Mouse (Mus musculus) embryonic facial prominence, embryonic 12.5 days (tissue): ENCODE results near the gene Aipl1. TPM values are rescaled to one million over a fixed set of nuclear protein-coding genes. Genes with fewer than 3 reads are reported as not detected.

Experiments used
- ATAC-seq: fragments of 200-750 bp; cut with Nextera tagmentation; 2 replicates; pipeline ENCODE4 v1.8.0; 2017; ENCODE audit not compliant: insufficient number of reproducible peaks, insufficient read depth, low FRiP score, low TSS enrichment
- H3K27ac ChIP-seq: fragments of 300-500 bp; sonication (generic); 2 replicates; pipeline ENCODE4 v1.5.1; 2016; ENCODE audit warnings: mild to moderate bottlenecking
- H3K27me3 ChIP-seq: fragments of 300-500 bp; sonication (generic); 2 replicates; pipeline ENCODE4 v1.6.1; 2016; ENCODE audit warnings: mild to moderate bottlenecking, moderate library complexity
- H3K36me3 ChIP-seq: fragments of 300-500 bp; sonication (generic); 2 replicates; pipeline ENCODE4 v1.6.1; 2016; ENCODE audit warnings: mild to moderate bottlenecking
- H3K4me1 ChIP-seq: fragments of 300-500 bp; sonication (generic); 2 replicates; pipeline ENCODE4 v1.6.1; 2016
- H3K4me2 ChIP-seq: fragments of 300-500 bp; sonication (generic); replicated peaks from 2 replicates; pipeline ENCODE4 v1.6.1; 2016; ENCODE audit warnings: mild to moderate bottlenecking, moderate library complexity
- H3K4me3 ChIP-seq: fragments of 300-500 bp; sonication (generic); 2 replicates; pipeline ENCODE4 v1.5.1; 2016; ENCODE audit warnings: mild to moderate bottlenecking
- H3K9ac ChIP-seq: fragments of 300-500 bp; sonication (generic); 2 replicates; pipeline ENCODE4 v1.6.1; 2016; ENCODE audit warnings: mild to moderate bottlenecking, moderate library complexity
- H3K9me3 ChIP-seq: fragments of 300-500 bp; sonication (generic); 2 replicates; pipeline ENCODE4 v1.6.1; 2016; ENCODE audit warnings: mild to moderate bottlenecking, moderate library complexity
- WGBS: fragments of 180-500 bp; shearing (Covaris S2); methylation state at CpG from one replicate; pipeline ENCODE4 v1.1.7; 2016; 5-methylcytosine and 5-hydroxymethylcytosine counted together
- polyA plus RNA-seq: library from polyadenylated mRNA; unstranded; fragments of >200 nt; fragmentation: Nextera tagmentation; extraction: Ambion mirVana; gene quantifications from 2 replicates; pipeline ENCODE4 v1.2.1, GENCODE M21; 2016

Gene Aipl1
- polyA plus RNA-seq, 1 experiment from 2014 or later, result 0.36 TPM

DNA sequence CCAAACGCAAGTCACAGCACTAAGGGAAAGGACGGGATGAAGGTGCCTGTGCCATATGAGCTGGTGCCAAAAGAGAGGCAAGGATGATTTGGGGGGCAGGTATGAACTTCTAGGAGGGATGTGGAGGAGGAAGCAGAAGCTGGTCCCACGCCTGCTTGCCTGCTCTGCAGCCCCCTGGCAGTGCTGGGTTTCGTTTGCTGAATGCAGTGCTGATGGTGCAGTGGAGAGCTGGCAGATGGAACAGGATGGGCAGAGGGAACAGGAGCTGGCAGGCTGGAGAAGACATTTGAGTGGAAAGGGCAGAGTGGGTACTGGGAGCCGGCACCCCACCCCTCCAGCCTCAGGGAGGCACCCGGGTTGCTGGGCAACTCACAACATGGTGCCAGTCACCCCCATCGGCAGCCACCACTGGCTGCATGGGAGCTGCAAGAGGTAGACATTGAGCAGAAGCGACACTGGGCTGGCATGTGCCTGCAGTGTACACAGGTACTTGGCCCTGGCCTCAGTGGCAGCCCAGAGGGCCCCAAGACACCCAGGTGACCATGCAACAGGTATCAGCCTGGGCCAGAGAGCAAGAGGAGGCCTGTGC is 12.0 kb upstream of the Aipl1 start:
- Histone ChIP-seq H3K27ac (no peak overlapping the region), H3K27me3 (peaks cover 23% of the 10 kb centered on the region; the same call in 1 of the 2 replicates), H3K4me3 (no peak overlapping the region), H3K36me3 (peaks cover 22% of the 10 kb centered on the region), H3K9me3 (no peaks in the 10 kb centered on the region), H3K9ac (no peak overlapping the region), H3K4me2 (no peak overlapping the region), H3K4me1 (peaks cover 21% of the 10 kb centered on the region)
- no peak for ATAC-seq
- WGBS, result 71% methylated on average over 8 of the region's 8 CpGs

DNA sequence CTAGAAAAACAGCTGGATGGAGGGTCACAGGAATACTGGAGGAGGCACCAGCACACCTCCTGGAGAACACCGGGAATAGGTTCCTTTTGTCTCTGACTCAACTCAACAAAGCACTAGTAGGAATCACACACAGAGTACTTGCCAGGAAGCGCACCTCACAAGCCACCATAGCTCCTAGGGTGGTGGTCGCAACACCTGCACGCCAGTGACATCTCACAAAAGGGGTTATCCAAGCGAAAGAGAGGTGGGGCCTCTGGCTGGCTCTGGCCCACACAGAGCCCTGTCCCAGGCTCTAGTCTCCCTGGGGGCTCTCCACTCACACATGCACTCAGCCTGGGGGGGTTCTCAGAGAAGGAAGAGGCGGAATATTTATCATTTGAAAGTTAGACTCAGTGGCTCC is 11.4 kb upstream of the Aipl1 start:
- WGBS, result 59% methylated on average over 6 of the region's 6 CpGs
- no peaks in the 10 kb centered on the region for H3K9me3 ChIP-seq
- H3K27ac ChIP-seq, result no peak overlapping the region
- peaks cover 22% of the 10 kb centered on the region for H3K36me3 ChIP-seq
- no peak overlapping the region for H3K4me3 ChIP-seq
- H3K4me1 ChIP-seq, result peaks cover 26% of the 10 kb centered on the region
- H3K27me3 ChIP-seq, result peaks cover 23% of the 10 kb centered on the region; the same call in 1 of the 2 replicates
- no peak overlapping the region for H3K9ac ChIP-seq
- no peak for ATAC-seq
- no peak overlapping the region for H3K4me2 ChIP-seq

DNA sequence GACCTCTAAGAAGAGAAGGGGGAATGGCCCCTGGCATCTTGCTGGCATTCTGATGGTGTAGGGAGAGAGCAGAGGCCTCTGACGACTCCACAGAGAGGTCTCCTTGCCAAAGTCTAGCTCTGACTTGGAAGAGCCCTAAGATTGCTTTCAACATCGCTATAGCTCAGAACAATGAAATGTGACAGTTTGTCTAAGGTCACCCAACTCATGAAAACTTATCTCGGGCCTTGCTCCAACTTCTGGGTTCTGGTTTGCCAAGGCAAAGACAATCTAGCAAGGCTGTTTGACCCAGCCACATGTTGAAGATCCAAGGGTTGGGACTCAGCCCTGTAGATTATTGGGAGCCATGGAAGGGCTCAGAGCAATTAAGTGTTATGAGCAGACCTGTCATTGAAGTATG is 6.9 kb upstream of the Aipl1 start:
- Histone ChIP-seq H3K27ac (no peak overlapping the region), H3K36me3 (peaks cover 22% of the 10 kb centered on the region), H3K9ac (no peak overlapping the region), H3K9me3 (no peaks in the 10 kb centered on the region), H3K4me3 (no peak overlapping the region), H3K4me2 (peak overlapping the region; percentile 87), H3K27me3 (peaks cover 3% of the 10 kb centered on the region; the same call in 1 of the 2 replicates), H3K4me1 (peaks cover 29% of the 10 kb centered on the region)
- no peak for ATAC-seq
- WGBS, result 86% methylated on average over 3 of the region's 3 CpGs

DNA sequence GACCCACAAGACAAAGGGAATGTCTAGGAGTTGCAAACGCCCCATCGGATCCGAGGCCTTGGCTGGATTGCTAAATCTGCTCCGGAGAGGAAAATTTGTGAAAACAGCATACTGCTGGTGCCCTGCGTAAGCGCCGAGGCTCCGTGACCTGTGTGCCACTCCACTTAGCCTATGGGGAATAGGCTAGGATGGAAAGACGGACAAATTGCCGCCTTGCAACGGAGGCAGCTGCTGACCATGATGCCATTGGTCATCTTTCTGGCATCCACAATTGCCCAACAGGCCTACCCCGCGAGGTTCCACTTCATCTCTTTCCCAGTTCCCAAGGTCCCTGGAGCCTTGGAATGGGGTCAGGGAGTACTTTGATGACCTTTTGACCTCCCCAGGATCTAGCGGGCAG is 5.3 kb upstream of the Aipl1 start:
- no peak for ATAC-seq
- no peak overlapping the region for H3K27ac ChIP-seq
- H3K4me3 ChIP-seq, result peak overlapping the region; percentile 65
- WGBS, result under 1% methylated on average over 14 of the region's 14 CpGs
- no peaks in the 10 kb centered on the region for H3K9me3 ChIP-seq
- H3K27me3 ChIP-seq, result 0 out of 2 replicates have a peak, but pooled peaks cover 3% of the 10 kb centered on the region
- H3K9ac ChIP-seq, result peak overlapping the region; percentile 66
- H3K4me2 ChIP-seq, result peak overlapping the region; percentile 87
- peaks cover 29% of the 10 kb centered on the region for H3K4me1 ChIP-seq
- peaks cover 22% of the 10 kb centered on the region for H3K36me3 ChIP-seq

DNA sequence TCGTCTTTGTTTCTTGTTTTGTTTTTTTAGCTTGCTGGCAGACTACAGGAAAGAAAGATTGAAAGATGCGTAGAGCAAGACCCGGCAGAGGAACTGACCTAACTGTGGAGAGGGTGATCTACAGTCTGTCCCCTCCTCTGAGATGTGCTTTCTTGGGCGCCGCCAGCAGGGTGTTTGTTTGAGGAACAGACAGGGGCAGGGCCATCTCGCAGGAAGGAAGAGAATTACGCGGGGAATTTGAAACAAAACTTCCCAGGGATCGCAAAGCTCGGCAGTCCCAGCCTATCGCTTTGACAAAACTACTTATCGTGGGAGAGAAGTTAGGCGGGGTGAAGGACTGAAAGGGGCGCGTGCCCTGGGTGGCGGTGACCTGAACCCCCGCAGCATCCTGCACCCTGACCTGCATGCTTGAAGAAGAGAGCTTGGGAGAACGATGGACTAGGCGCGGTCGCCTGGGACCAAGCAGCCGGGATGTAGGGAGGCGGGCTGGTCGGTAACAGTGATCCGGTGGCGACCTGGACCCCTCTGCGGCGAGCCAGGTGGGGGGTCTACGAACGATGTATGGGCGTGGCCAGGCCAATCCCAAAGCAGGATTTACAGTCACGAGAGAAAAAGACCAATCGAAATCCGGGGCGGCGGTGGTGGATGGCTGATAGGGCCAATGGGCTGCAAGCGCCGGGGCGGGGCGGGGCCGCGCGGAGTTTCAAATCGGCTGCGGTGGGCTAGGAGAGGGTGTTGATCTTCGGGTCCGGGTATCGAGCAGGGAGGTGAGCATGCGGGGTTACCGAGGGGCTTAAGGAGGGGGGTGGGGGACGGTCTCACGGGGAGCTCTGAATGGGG is 4.7 kb upstream of the Aipl1 start, which contains the start of gene Pimreg:
Pimreg (plus strand) TSS at position 265 of the 840 bp plus-strand sequence.
- peaks cover 19% of the 10 kb centered on the region for H3K36me3 ChIP-seq
- H3K4me3 ChIP-seq, result peak within 1 kb of the TSS; percentile 65
- H3K9me3 ChIP-seq, result no peaks in the 10 kb centered on the region
- H3K27ac ChIP-seq, result peak within 1 kb of the TSS; percentile 81
- H3K4me2 ChIP-seq, result peak within 1 kb of the TSS; percentile 87
- peaks cover 29% of the 10 kb centered on the region for H3K4me1 ChIP-seq
- H3K9ac ChIP-seq, result peak within 1 kb of the TSS; percentile 66
- under 1% methylated on average over 52 of the region's 52 CpGs for WGBS
- H3K27me3 ChIP-seq, result 0 out of 2 replicates have a peak, but pooled peaks cover 3% of the 10 kb centered on the region
- ATAC-seq, result peak; percentile 91

DNA sequence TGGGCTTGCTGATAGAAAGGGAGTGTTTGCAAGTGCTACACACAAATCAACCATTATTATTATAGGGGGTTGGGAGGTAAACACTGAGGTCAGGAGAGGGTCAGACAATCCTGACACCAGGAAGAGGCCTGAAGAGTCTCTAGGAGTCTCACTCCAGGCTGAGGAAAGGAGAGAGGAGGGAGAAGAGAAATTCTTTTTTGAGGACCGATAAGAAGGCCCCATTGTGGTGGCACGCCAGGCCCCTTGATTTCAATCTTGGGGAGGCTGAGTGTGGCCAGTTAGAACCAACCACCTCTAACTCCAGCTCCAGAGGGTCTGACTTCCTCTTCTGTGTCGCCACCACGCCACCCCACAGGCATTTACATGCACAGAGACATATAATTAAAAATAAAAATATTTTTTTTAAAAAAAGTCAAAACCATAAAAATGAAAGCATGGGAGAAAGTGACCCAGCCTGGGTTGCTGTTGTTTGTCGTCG is 4.0 kb upstream of the Aipl1 start:
- H3K9me3 ChIP-seq, result no peaks in the 10 kb centered on the region
- peak overlapping the region; percentile 81 for H3K27ac ChIP-seq
- no peak for ATAC-seq
- H3K4me1 ChIP-seq, result peaks cover 29% of the 10 kb centered on the region
- H3K4me2 ChIP-seq, result peak overlapping the region; percentile 87
- H3K36me3 ChIP-seq, result peaks cover 12% of the 10 kb centered on the region
- peak overlapping the region; percentile 65 for H3K4me3 ChIP-seq
- 14% methylated on average over 6 of the region's 6 CpGs for WGBS
- 0 out of 2 replicates have a peak, but pooled peaks cover 3% of the 10 kb centered on the region for H3K27me3 ChIP-seq
- peak overlapping the region; percentile 65; the same call in 1 of the 2 replicates for H3K9ac ChIP-seq

DNA sequence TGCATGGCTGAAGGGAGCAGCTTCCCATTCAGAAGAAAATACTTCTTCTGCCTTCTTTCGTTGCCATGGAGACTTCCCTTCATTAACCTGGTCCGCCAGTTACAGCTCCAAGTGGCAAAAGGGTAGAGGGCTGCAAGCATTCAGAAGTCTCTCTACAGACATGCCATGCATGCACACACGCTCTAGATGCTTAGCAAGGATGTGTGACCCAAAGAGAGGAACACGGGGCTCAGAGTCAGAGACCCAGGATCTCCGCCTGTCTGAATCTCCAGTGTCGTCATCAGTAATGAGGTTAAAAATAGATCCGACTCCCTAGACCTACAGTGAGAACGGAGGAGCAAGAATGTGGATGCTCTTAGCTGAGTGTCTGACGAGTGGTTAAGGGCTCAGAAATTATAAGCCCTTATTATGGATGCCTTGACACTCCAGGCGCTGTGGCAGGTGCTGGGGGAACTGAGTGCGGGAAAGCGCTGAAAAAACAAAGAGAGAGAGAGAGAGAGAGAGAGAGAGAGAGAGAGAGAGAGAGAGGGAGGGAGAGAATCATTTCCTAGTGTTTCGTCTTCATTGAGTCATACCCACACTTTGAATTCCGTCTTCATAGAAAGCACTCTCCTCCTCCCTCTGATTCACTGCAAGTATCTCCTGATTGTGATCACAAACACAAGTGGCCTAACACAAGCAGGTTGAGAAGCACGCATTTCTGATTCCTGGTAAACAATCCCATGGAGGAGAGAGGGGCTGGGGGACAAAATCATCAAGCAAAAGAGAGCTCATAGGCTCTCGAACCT is 2.5 kb upstream of the Aipl1 start:
- Histone ChIP-seq H3K9me3 (no peaks in the 10 kb centered on the region), H3K27me3 (0 out of 2 replicates have a peak, but pooled peaks cover 3% of the 10 kb centered on the region), H3K36me3 (no peaks in the 10 kb centered on the region), H3K27ac (no peak overlapping the region), H3K4me1 (peaks cover 28% of the 10 kb centered on the region), H3K4me3 (no peak overlapping the region), H3K9ac (no peak overlapping the region), H3K4me2 (no peak overlapping the region)
- no peak for ATAC-seq
- 45% methylated on average over 16 of the region's 16 CpGs for WGBS

DNA sequence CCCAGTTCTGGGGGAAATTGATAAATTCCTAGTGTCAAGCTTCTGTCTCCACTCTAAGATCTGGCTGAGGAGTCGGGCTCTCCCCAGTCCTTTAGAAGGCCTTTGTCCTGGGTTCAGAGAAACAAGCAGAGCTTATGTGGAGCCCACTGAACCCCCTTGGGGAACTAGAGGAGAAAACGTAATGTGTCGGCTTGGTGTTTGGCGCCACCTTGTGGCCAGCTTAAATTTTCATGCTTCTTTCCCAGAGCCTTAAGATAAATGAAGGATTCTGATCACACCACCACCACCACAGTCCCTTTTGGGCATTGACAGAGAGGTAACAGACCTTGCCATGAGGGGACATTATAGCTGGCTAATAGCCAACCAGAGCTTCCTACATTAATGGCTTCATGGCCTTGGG is 687 bp upstream of the Aipl1 start:
- no peak for ATAC-seq
- Histone ChIP-seq H3K9ac (no peak overlapping the region), H3K27me3 (0 out of 2 replicates have a peak, but pooled peaks cover 3% of the 10 kb centered on the region), H3K27ac (no peak overlapping the region), H3K4me2 (no peak overlapping the region), H3K4me1 (peaks cover 10% of the 10 kb centered on the region), H3K36me3 (no peaks in the 10 kb centered on the region), H3K9me3 (no peaks in the 10 kb centered on the region), H3K4me3 (no peak overlapping the region)
- 3% methylated on average over 4 of the region's 4 CpGs for WGBS

DNA sequence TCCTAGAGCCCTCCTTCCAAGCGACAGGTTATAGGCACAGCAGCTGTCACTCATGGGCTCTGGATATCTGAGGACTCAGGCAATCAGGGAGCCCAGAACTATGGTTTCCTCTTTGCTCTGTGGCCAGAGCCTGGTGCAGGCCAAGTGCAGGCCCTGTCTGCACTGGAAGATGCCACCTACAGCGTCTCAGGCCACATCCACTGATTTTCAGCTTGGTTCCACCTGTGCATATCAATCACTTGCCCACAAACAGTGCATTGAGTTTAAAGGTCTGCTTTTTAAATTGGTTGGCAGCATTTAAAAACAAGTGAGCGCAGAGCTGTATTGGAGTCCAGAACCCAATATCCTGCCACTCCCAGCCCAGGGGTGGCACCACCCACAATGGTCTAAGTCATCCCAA is 4.7 kb downstream of the Aipl1 start:
- Histone ChIP-seq H3K9me3 (no peaks in the 10 kb centered on the region), H3K27ac (no peak overlapping the region), H3K4me1 (no peaks in the 10 kb centered on the region), H3K36me3 (no peaks in the 10 kb centered on the region), H3K4me3 (no peak overlapping the region), H3K27me3 (peaks cover 15% of the 10 kb centered on the region; the same call in 1 of the 2 replicates), H3K4me2 (no peak overlapping the region), H3K9ac (no peak overlapping the region)
- 82% methylated on average over 3 of the region's 3 CpGs for WGBS
- no peak for ATAC-seq

DNA sequence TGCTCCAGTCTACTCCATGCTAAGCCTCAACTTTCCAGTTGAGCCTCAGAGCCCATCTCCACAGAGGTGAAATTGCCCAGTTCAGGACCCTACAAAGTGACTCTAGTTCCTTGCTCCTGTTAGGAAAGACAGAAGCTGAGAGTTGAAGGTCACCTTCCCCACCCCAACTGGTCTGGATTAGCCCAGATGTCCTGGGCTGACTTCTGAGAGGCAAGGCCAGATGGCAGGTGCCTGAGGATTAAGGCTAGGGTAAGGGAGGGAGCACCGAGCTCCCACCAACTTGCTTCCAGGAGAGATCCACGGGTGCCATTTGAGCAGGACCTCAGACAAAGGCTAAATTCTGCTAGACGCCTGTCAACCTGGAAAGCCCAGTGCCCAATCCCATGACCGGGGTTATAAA is 5.2 kb downstream of the Aipl1 start:
- Histone ChIP-seq H3K4me1 (no peaks in the 10 kb centered on the region), H3K9me3 (no peaks in the 10 kb centered on the region), H3K36me3 (no peaks in the 10 kb centered on the region), H3K9ac (no peak overlapping the region), H3K27ac (no peak overlapping the region), H3K4me3 (no peak overlapping the region), H3K27me3 (peaks cover 15% of the 10 kb centered on the region; the same call in 1 of the 2 replicates), H3K4me2 (no peak overlapping the region)
- no peak for ATAC-seq
- WGBS, result 69% methylated on average over 4 of the region's 4 CpGs

DNA sequence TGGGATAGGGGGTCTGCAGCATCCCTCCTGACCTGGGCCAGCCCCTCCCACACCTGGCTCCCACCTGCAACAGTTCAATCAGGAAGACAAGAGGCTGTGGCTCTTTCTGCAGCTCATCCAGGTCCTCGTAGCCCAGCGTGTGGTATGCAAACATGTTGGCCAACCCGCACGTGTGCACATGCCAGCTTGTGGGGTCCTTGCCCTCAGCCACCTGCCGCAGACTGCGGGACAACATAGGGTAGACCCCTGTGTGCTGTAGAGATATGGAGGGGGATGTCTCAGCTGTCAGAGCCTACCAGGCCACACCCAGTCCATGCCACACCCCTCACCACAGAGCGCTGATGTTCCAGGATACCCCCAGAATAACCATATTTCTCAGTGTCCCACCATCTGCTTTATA is 6.0 kb downstream of the Aipl1 start:
- Histone ChIP-seq H3K4me2 (no peak overlapping the region), H3K4me3 (no peak overlapping the region), H3K36me3 (no peaks in the 10 kb centered on the region), H3K27me3 (peaks cover 15% of the 10 kb centered on the region; the same call in 1 of the 2 replicates), H3K9ac (no peak overlapping the region), H3K4me1 (no peaks in the 10 kb centered on the region), H3K27ac (no peak overlapping the region), H3K9me3 (no peaks in the 10 kb centered on the region)
- 89% methylated on average over 7 of the region's 7 CpGs for WGBS
- ATAC-seq, result no peak
